Mouse (Mus musculus) cerebellum, adult 11 months (tissue): ENCODE data around the gene Phlda3.

Source experiments
- DNase-seq: peaks from one replicate; pipeline ENCODE4 v3.0.0; 2022

Phlda3 gene

DNA sequence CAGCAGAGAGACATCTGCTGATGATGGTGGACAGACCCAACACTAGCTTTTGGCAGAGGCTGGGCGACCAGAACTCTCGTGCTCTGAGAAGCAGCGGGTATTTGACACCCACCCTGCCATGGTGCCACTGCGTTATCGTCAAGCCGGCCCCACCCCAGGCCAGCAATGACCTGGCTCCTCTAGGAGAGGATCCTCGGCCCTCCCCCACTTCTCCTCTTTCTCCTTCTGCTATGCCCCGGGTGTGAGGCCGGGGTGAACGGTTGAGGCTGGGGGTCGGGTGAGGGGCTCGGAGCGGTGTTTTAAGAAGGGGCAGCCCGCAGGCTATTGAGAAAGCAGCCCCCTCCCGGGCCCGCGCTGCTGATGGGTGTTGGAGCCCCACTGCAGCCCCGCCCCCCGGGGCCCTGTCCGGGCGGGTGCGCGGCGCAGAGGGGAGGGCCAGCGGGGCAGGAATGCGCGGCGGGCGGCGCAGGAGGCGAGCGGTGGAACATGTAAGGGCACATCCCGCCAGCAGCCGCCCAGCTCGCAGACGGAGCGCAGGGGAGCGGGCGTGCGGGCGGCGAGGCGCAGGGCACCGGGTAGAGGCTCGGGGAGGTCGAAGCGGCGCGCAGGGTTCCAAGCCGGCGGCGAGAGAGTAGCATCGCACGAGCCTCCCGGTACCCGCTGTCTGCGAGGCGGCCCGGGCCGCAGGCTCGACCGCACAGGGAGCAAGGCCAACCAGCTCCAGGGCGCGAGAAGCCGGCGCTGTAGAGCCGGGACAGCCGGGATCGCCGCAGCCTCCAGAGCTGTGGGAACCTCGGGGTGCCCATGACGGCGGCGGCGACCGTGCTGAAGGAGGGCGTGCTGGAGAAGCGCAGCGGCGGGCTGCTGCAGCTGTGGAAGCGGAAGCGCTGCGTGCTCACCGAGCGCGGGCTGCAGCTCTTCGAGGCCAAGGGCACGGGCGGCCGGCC lies at the start of gene Phlda3:
Gene Phlda3 (plus strand): TSS at position 475 of the 947 bp plus-strand sequence.
- peak; percentile 14 for DNase-seq

DNA sequence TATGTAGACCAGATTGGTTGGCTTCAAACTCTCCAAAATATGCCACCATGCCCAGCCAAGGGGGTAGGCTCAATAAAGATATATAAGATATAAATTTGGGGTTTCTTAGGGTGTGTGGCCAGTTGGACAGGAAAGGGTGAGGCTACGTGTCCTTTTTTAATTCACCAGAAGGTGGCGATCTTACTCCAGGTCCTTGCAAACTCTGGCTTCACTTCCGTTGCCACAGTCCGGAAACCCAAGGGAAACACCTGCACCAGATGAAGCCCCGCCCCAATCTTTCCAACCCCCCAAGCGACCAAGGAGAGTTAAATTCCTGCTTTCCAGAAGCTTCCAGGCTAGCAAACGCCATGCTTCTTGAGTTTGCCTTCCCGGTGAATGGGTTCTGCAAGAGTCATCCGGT lies 46.4 kb upstream of the Phlda3 start:
- DNase-seq = no peak

DNA sequence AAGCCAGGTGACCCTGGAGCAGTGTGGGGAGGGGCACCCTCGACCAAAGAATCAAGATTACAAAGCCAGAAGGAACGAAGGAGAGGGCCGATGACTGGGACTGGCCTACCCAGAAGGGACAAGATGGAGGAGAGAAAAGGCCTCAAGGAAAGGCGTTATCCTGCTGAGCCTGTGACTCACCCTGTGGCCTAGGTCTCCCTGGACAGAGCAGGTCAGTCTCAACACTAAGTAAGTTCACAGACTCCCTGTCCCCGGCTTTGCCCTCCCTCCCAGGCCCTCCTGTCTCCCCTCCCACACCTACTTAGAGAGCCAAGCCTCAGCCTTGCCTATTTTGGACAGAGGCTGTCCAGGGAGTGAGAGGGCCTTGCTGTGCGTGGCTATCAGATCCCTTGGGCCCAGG lies 45.9 kb upstream of the Phlda3 start, which contains the start of gene Csrp1:
Gene Csrp1 (plus strand): TSS at position 79 of the 400 bp plus-strand sequence.
- DNase-seq = no peak

DNA sequence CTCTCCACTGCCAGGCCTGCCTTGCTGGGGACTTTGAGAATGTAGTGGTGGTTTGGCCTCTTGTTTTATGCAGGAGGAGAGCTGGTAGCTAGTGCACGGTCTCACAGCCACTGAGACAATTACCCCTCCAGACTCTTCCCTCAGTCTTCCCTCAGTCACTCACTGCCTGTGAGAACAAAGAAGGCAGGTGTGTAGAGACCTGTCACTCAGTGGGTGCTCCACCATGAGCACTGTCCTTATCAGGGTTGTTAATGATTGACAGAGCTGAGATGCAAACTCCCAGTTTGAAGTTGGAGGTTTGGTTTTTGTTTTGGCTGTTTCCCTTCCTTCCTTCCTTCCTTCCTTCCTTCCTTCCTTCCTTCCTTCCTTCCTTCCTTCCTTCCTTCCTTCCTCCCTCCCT lies 42.9 kb upstream of the Phlda3 start:
- no peak for DNase-seq

DNA sequence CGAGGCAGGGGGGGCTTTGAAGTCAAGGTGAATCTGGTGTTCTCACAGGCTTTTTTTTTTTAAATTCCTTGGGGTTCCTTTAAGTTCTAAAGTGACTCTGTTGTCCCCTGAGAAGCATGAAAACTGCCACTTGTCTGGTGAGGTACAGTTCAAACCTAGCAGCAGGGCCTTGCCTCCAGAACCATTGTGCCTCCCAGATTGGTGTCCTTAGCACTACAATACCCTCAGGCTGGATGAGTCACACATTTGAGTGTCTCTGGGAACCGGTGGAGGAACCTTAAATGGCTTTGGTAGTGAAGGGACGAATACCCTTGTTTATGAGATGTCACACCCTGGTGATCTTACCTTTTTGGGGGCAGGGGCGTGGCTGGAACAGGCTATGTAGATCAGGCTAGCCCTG lies 41.8 kb upstream of the Phlda3 start:
- DNase-seq = no peak

DNA sequence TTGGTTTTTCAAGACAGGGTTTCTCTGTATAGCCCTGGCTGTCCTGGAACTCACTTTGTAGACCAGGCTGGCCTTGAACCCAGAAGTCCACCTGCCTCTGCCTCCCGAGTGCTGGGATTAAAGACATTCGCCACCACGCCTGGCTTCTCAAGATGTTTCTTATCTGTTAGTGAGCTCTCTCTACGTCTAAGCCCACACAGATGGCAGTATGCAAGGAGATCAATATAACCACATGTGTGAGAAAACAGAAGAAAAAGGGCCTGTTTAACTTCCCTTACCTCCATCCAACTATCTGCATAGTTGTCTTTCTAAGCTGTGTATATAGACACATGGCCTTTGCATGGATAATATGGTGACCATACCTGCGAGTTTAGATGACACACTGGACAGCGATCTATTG lies 40.6 kb upstream of the Phlda3 start:
- no peak for DNase-seq

DNA sequence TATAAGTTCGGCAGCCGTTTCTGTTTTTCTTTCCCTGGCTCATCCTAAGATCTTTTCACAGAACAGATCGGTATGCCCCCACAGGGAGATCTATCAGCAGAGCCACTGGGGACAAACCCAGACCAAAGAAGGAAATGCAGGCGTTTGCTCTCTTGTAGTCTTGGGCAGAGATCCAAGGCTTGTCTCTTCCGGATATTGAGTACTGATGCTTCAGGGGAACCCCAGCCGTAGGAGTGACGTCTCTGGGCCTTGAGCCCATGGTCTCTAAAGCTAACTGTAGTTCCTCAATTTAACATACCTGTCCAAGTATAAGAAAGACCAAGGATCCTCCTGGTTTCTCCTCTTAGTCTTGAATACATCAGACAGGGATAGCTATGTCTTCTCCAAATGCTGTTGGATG lies 40.0 kb upstream of the Phlda3 start:
- DNase-seq = no peak

DNA sequence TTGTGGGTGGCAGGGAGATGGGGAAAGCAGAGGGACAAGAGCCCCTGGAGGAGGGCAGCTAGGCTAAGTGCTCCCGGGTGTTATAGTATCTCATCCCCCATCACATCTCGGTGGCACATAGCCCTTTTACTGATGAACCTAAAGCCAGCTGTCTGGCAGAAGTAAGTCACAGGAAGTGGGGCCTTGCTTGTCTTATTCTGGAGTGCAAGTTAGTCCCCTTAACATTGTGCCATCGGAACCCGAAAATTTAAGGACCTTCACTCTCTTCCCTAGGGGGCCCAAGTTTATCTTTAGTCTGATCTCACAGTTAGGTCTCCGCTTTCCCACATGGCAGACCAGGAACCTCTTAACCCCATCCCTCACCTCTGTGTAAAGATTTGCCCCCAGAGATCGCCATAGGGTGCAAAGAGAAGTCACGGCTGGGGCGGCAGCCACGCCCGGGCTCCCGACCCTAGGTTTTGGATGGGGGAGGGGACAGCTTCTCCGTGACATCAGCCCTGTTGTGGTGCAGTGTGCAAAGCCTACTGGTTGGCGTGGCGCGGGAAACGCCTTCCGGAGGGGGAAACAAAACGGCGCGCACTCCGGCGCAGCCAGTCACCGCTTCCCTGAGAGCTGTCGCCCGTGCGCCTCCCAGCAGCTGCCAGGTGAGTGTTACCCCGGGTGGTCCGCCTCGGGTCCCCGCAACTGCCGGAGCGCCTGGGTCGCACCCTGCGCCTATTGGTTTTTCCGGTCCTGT lies 37.1 kb upstream of the Phlda3 start:
- peak; percentile 22 for DNase-seq

DNA sequence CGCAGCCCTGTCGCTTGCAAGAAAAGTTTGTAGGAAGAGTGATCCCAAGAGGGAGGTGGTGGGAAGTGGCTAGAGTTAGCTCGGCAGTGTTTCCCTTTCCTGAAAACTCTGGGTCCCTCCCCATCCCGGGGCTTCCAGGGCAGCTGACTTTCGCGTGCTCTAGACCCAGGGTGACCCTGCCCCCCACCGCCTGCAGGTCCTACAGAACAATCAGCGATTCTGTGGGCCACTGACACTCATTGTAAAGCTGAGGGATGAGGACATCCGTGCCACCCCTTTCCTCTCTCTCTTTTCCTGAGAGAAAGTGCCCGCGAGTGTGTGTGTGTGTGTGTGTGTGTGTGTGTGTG lies 36.6 kb upstream of the Phlda3 start:
- DNase-seq = no peak

DNA sequence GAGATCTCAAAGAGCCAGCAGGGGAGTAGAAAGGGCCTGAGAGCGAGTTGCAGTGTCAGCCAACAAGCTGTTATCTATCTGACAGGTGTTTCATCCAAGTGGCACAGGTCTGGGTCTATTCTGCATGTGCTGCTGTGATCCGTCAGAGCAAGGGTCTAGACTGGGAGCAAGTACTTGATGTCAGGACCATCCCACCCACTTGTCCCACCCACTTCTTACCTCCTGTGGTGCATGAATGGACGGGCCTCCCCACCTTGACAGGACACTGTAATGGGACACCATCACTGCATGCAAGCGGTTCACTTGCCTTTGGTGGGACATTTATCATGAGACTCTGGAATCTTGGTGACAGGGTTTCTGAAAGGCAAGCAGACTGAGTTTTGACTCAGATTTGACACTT lies 36.1 kb upstream of the Phlda3 start:
- no peak for DNase-seq

DNA sequence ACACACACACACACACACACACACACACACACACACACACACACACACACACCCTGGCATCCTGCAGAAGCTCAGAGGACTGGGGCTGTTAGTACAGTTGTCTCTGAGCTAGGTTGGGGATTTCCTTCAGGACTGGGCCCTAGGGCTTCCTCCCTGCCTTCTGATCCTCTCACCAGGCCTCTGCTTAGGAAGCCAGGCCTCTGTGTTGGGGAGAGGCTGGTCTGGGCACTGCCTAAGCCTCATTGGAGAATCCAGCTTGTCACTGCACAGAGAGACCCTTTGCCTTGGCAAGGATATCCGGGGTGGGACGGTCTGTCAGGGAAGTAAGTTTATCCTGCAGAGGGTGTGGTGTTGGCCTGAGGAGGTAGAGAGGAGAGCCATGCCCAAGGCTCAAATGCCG lies 35.6 kb upstream of the Phlda3 start:
- no peak for DNase-seq

DNA sequence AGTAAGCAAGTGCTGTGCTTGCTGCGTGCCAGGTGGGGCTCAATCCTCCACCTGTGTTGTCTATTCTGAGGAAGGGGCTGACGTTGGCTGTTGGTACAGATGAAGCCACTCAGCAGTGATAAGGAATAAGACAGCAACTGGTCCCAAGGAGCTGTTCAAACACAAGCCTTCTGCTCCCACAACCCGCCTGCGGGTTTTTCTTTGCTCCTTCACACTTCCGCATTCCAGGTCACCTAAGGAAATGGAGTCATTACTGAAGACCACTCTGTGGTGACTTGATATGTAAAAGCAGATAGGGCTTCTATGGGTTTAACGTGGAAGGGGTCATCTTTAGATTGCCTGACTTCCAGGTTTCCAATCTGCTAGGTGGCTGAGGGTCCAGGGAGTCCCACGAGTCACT lies 34.5 kb upstream of the Phlda3 start:
- DNase-seq = no peak

DNA sequence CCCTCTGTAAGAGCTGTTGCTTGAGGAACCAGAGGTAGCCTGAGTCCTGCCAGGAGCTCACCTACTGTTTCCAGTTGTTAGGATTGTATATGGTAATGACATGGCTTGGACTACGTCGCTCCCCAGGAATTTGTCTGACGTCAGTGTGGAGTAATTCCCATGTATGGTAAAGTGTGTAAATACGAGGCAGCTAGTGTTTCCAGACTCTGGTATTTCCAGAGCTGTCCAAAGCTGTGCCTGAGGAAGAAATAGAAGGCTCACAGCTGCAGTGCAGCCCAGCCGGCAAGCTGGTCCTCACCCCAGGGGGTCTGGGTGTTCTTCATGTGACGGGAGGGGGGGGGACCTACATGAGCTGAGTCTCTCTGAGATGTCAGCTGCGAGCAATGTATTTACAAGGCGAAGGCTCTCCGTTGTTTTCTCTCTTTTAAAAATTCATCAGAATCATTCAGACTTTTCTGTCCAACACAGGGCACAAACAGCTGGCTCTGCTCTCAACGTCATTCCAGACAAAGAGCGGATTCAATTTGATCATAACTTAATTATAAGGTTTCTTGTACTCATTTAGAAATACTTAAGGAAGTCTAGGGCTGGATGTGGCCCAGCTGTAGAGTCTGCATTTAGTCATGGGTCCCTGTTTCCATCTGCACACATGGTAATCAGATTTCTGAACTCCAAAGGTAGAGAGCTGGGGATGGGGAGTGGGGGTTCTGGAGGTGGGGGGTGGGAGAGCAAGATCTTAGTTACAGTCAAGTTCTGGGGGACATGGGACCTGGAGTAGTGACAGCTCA lies 33.8 kb upstream of the Phlda3 start:
- DNase-seq = no peak

DNA sequence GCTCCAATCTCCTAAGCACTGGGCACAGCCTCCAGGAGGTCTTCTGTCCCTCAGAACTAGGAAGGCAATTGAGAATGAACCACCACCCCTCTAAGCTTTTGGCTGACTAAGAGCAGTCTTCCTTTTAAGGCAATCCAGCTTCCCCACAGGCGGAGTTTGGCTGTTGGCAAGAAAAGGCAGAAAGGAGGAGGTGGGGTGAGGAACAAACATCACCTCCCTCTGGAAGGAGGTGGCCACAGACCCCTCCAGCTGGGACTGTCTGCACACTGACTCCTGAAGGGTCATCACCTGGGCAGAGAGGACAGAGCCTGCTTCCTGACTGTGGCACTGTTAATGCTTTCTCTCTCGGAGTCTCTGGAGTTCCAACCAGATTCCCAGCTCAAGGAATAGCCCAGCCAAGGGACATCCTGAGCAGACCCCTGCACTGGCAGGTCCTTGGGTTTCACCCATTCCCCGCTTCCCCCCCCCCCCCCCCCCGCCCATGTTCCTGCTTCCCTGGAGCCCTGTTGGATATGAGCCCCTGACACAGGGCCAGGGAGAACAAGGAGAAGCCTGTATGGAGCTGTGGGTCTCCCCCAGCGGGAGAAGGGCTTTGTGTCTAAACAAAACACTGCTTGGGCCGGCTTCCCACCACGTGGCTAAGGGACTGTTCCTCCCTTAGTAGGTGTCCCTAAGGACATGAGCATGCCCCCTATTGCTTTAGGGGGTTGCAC lies 31.5 kb upstream of the Phlda3 start:
- peak; percentile 24 for DNase-seq

DNA sequence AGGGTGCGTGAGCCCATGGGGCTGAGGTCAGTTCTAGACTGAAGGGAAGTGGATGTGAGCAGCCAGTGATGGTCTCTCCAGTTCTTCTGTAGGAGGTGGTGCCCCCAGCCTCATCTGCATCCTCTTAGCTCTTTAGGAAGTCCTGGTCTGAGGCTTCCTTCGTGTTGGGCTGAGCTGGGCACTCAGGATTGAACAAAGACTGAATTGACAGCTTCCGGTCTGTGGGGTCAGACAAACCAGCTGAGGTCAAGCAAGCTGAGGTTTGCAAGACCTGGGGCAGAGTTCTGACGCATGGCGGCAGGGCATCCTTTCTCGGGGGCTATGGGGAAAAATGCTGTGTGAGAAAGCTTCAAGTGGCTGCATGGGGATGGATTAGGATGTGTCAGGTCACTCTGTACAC lies 30.5 kb upstream of the Phlda3 start:
- no peak for DNase-seq

DNA sequence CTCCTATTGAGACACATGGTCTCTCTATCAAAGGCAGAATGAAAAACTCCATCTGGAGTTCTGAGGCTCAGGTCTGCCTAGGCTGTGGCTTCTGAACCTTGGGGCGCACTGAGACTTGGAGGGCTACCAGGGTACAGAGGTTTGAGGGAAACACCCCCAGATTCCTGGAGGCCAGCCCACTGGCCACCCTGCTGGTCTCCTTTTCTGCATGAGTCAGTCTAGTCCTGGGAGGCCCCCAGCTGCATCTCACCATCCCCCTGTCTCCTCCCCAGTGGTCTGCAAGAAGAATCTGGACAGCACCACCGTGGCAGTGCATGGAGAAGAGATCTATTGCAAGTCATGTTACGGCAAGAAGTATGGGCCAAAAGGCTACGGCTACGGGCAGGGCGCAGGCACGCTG lies 20.9 kb upstream of the Phlda3 start:
- no peak for DNase-seq

DNA sequence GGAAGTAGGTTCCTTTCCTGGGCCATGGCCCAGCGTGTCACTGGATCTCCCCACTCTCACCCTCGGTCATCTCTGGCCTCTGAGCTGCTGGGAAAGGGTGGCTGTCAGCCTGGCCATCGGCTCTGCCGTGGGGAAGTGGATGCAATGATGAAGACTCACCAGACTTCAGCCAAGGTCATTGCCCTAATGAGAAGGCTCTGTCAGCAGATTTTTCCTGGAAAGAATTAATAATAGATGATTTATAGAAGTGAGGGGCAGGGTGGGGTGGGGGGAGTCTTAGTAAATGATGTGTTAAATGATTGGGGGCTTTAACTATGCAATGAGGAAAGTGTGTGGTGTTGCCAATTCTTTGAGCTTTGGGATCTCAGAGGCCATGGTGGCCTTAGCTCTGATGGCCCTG lies 19.7 kb upstream of the Phlda3 start:
- no peak for DNase-seq

DNA sequence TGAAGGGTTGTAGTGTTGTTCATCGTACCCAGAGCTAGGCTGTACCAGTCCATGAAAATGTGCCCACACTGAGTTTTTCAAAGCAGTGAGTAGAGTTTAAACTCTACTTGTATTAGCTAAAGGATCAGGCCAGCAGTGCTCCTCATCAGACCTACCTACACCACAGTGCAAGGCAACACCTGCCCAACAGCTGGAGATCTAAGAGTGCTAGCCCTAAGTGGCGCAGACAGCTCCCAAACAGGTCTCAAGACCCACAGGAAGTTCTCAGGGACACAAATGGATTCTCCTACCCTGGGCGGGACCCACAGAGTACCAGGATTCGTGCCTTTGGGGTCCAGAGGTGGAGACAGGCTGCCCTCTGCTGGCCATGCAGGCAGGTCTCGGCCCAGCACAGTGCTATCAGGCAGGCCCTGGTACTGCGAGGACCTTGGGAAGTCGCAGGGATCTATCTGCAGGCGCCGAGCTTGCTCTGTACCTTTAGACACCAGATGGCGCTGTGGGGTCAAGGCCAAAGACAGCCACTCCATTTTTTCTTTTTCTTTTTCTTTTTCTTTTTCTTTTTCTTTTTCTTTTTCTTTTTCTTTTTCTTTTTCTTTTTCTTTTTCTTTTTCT lies 13.1 kb upstream of the Phlda3 start:
- peak; percentile 65 for DNase-seq

DNA sequence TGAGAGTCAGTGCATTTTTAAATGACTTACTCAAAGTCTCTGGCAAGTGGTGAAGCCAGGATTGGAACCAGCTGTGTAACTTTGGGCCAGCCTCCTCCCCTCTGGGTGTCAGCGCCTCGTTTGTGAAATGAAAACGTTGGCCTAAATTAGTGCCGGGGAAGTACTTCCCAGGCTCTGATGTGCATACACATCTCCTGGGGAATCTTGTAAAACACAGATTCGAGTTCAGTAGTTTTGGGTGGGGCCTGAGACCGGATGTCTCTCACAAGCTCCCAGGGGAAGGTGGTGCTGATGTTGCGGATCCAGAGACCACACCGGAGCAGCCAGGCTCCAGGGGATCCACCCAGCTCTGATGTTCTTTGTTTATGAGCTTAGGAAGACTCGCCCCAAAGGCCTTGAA lies 10.6 kb upstream of the Phlda3 start:
- no peak for DNase-seq

DNA sequence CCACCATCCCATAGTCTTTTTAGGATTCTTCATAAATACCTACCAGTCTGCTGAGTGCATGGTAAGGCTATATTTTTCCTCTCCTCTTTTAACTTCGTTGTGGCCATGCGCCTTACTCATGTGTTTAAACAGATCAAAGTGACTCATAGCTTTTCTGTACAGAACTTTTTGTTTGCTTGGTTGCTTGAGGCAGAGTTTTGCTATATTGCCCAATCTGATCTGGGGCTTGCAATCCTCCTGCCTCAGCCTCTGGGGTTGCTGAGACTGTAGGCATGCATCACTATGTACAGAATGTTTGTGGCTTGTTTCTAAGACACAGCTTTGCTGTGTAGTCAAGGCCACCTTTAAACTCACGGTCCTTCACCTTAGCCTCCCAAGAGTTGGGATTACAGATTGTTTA lies 10.0 kb upstream of the Phlda3 start:
- no peak for DNase-seq

DNA sequence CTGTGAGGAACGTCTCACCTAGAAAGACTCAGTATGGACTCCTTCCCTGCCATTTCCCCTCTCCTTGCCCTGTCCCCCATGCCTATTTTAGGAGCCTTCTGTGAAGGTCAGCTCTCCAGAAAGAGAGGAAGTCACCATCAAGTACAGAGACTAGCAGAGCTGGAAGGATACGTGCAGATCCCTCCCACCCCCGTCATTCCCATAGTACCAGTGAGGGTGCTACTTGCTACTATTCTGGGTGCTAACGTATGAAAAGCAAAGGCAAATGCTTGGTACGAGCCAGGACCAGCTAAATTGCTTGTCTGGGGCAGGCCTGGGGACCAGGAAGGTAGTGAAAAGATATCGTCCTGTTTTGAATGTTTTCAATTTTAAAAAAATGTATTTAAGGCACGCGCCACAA lies 8.6 kb upstream of the Phlda3 start:
- DNase-seq = no peak

DNA sequence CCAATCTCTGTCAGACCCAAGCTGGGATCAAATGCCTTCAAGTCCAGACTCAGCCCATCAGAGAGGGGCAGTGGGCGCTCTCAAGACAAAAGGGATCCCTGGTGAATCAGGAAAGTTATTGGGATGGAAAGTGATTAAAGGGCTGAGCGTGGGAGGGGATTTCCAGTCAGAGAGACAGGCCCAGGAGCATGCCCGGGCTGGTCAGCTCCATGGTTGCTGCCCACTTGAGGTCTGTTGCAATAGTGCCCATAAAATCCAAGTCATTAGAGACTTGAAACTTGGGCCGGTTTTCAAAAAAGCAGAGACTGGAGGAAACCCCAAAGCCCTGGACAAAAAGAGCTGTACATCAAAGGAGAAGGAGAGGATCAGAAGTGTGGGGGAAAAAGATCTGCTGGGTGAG lies 6.2 kb upstream of the Phlda3 start:
- DNase-seq = no peak
